Mouse (Mus musculus): Measurements from ENCODE around the gene Rhebl1. TPM values are rescaled to one million over a fixed set of nuclear protein-coding genes. Genes with fewer than 3 reads are reported as not detected.
"Not testable (repeated sequence)": the region's sequence is repeated elsewhere in the genome, so short reads cannot be mapped to it uniquely, and the experiment has no call there.

Rhebl1 gene
- 37.2 and 38.7 TPM in 2 replicates for polyA plus RNA-seq (2015; fragmentation: Nextera tagmentation; extraction: Ambion mirVana)

GRCm38 (mm10) chr15:98893940-98894745 is at the start of gene Rhebl1:
Rhebl1 (minus strand) TSS chr15:98894540.
- Histone ChIP-seq H3K4me2 (ENCODE audit: low read length) (peak within 1 kb of the TSS; percentile 85), H3K9me3 (replicated peaks; ENCODE audit: control insufficient read depth, low read length, poor library complexity, severe bottlenecking) (no peaks in the 10 kb centered on the region), H3K36me3 (ENCODE audit: control insufficient read depth, insufficient read depth, low read length) (no peaks in the 10 kb centered on the region), H3K4me1 (ENCODE audit: control insufficient read depth, insufficient read depth, low read length) (peaks cover 30% of the 10 kb centered on the region), H3K27ac (ENCODE audit: low read length) (no peak within 1 kb of the TSS), H3K4me3 (ENCODE audit: low read depth, low read length) (peak within 1 kb of the TSS; percentile 54), H3K9ac (ENCODE audit: low read depth, low read length) (peak within 1 kb of the TSS; percentile 57), H3K27me3 (ENCODE audit: control insufficient read depth, insufficient read depth, low read depth, low read length) (peaks cover 55% of the 10 kb centered on the region)
- peak; percentile 42; the same call in 1 of the 2 replicates for ATAC-seq
- WGBS = under 1% methylated on average over 77 of the region's 77 CpGs

- H3K9me3 ChIP-seq (replicated peaks; ENCODE audit: control insufficient read depth, low read length, poor library complexity, severe bottlenecking) = no peaks in the 10 kb centered on the region
- no peak overlapping the region for H3K9ac ChIP-seq (ENCODE audit: low read depth, low read length)
- WGBS = 83% methylated on average over 4 of the region's 4 CpGs
- no peak overlapping the region for H3K4me2 ChIP-seq (ENCODE audit: low read length)
- ATAC-seq = no peak
- peaks cover 12% of the 10 kb centered on the region for H3K4me1 ChIP-seq (ENCODE audit: control insufficient read depth, insufficient read depth, low read length)
- no peaks in the 10 kb centered on the region for H3K27me3 ChIP-seq (ENCODE audit: control insufficient read depth, insufficient read depth, low read depth, low read length)
- H3K27ac ChIP-seq (ENCODE audit: low read length) = no peak overlapping the region
- H3K36me3 ChIP-seq (ENCODE audit: control insufficient read depth, insufficient read depth, low read length) = no peaks in the 10 kb centered on the region
- no peak overlapping the region for H3K4me3 ChIP-seq (ENCODE audit: low read depth, low read length)
These were observed 48.8 kb upstream of the Rhebl1 start for GRCm38 (mm10) chr15:98943133-98943532.

GRCm38 (mm10) chr15:98942081-98942480 is 47.7 kb upstream of the Rhebl1 start:
- H3K9ac ChIP-seq (ENCODE audit: low read depth, low read length) = no peak overlapping the region
- ATAC-seq = no peak

GRCm38 (mm10) chr15:98941539-98941938 is 47.2 kb upstream of the Rhebl1 start:
- H3K27ac ChIP-seq (ENCODE audit: low read length) = no peak overlapping the region
- H3K9me3 ChIP-seq (replicated peaks; ENCODE audit: control insufficient read depth, low read length, poor library complexity, severe bottlenecking) = no peaks in the 10 kb centered on the region
- no peak overlapping the region for H3K4me2 ChIP-seq (ENCODE audit: low read length)
- H3K9ac ChIP-seq (ENCODE audit: low read depth, low read length) = no peak overlapping the region
- no peaks in the 10 kb centered on the region for H3K27me3 ChIP-seq (ENCODE audit: control insufficient read depth, insufficient read depth, low read depth, low read length)
- no peak overlapping the region for H3K4me3 ChIP-seq (ENCODE audit: low read depth, low read length)
- no peak for ATAC-seq
- no peaks in the 10 kb centered on the region for H3K4me1 ChIP-seq (ENCODE audit: control insufficient read depth, insufficient read depth, low read length)
- WGBS = 88% methylated on average over 2 of the region's 2 CpGs
- no peaks in the 10 kb centered on the region for H3K36me3 ChIP-seq (ENCODE audit: control insufficient read depth, insufficient read depth, low read length)

More at GRCm38 (mm10) chr15:98942081-98942480, 47.7 kb upstream of the Rhebl1 start:
- Histone ChIP-seq H3K36me3 (ENCODE audit: control insufficient read depth, insufficient read depth, low read length) (no peaks in the 10 kb centered on the region), H3K27ac (ENCODE audit: low read length) (no peak overlapping the region), H3K9me3 (replicated peaks; ENCODE audit: control insufficient read depth, low read length, poor library complexity, severe bottlenecking) (no peaks in the 10 kb centered on the region), H3K4me3 (ENCODE audit: low read depth, low read length) (no peak overlapping the region), H3K4me2 (ENCODE audit: low read length) (no peak overlapping the region), H3K27me3 (ENCODE audit: control insufficient read depth, insufficient read depth, low read depth, low read length) (no peaks in the 10 kb centered on the region), H3K4me1 (ENCODE audit: control insufficient read depth, insufficient read depth, low read length) (peaks cover 2% of the 10 kb centered on the region)
- 70% methylated on average over 4 of the region's 4 CpGs for WGBS

GRCm38 (mm10) chr15:98940816-98941215 is 46.5 kb upstream of the Rhebl1 start:
- Histone ChIP-seq H3K27me3 (ENCODE audit: control insufficient read depth, insufficient read depth, low read depth, low read length) (no peaks in the 10 kb centered on the region), H3K4me1 (ENCODE audit: control insufficient read depth, insufficient read depth, low read length) (peaks cover 1% of the 10 kb centered on the region), H3K4me2 (ENCODE audit: low read length) (no peak overlapping the region), H3K4me3 (ENCODE audit: low read depth, low read length) (no peak overlapping the region), H3K36me3 (ENCODE audit: control insufficient read depth, insufficient read depth, low read length) (no peaks in the 10 kb centered on the region), H3K9me3 (replicated peaks; ENCODE audit: control insufficient read depth, low read length, poor library complexity, severe bottlenecking) (no peaks in the 10 kb centered on the region), H3K9ac (ENCODE audit: low read depth, low read length) (no peak overlapping the region), H3K27ac (ENCODE audit: low read length) (no peak overlapping the region)
- no peak for ATAC-seq
- 47% methylated on average over 10 of the region's 10 CpGs for WGBS

- Histone ChIP-seq H3K27me3 (ENCODE audit: control insufficient read depth, insufficient read depth, low read depth, low read length) (no peaks in the 10 kb centered on the region), H3K36me3 (ENCODE audit: control insufficient read depth, insufficient read depth, low read length) (peaks cover 8% of the 10 kb centered on the region; the same call in 1 of the 2 replicates), H3K4me2 (ENCODE audit: low read length) (peak within 1 kb of the TSS; percentile 98), H3K9ac (ENCODE audit: low read depth, low read length) (peak within 1 kb of the TSS; percentile 93), H3K27ac (ENCODE audit: low read length) (peak within 1 kb of the TSS; percentile 99), H3K9me3 (replicated peaks; ENCODE audit: control insufficient read depth, low read length, poor library complexity, severe bottlenecking) (no peaks in the 10 kb centered on the region), H3K4me1 (ENCODE audit: control insufficient read depth, insufficient read depth, low read length) (peaks cover 22% of the 10 kb centered on the region), H3K4me3 (ENCODE audit: low read depth, low read length) (peak within 1 kb of the TSS; percentile 79)
- ATAC-seq = peak; percentile 95
- under 1% methylated on average over 45 of the region's 58 CpGs for WGBS
These were observed 40.0 kb upstream of the Rhebl1 start, which contains the start of gene Tuba1b for GRCm38 (mm10) chr15:98934217-98934839. Tuba1b (minus strand) TSS chr15:98934565.

- Histone ChIP-seq H3K36me3 (ENCODE audit: control insufficient read depth, insufficient read depth, low read length) (peaks cover 8% of the 10 kb centered on the region; the same call in 1 of the 2 replicates), H3K9ac (ENCODE audit: low read depth, low read length) (peak overlapping the region; percentile 93), H3K4me1 (ENCODE audit: control insufficient read depth, insufficient read depth, low read length) (peaks cover 24% of the 10 kb centered on the region), H3K9me3 (replicated peaks; ENCODE audit: control insufficient read depth, low read length, poor library complexity, severe bottlenecking) (no peaks in the 10 kb centered on the region), H3K4me2 (ENCODE audit: low read length) (peak overlapping the region; percentile 98), H3K27me3 (ENCODE audit: control insufficient read depth, insufficient read depth, low read depth, low read length) (no peaks in the 10 kb centered on the region), H3K4me3 (ENCODE audit: low read depth, low read length) (peak overlapping the region; percentile 79), H3K27ac (ENCODE audit: low read length) (peak overlapping the region; percentile 99)
- WGBS = under 1% methylated on average over 35 of the region's 35 CpGs
- ATAC-seq = peak; percentile 84
These were observed 39.5 kb upstream of the Rhebl1 start for GRCm38 (mm10) chr15:98933833-98934216.

GRCm38 (mm10) chr15:98933004-98933671 is 38.8 kb upstream of the Rhebl1 start:
- H3K27me3 ChIP-seq (ENCODE audit: control insufficient read depth, insufficient read depth, low read depth, low read length); H3K36me3 ChIP-seq (ENCODE audit: control insufficient read depth, insufficient read depth, low read length); H3K9me3 ChIP-seq (replicated peaks; ENCODE audit: control insufficient read depth, low read length, poor library complexity, severe bottlenecking): not testable (repeated sequence)
- 8% methylated on average over 8 of the region's 9 CpGs for WGBS
- peak; percentile 33; the same call in 1 of the 2 replicates for ATAC-seq
- H3K4me3 ChIP-seq (ENCODE audit: low read depth, low read length) = peak overlapping the region; percentile 79
- peak overlapping the region; percentile 99 for H3K27ac ChIP-seq (ENCODE audit: low read length)
- peak overlapping the region; percentile 93 for H3K9ac ChIP-seq (ENCODE audit: low read depth, low read length)
- H3K4me2 ChIP-seq (ENCODE audit: low read length) = peak overlapping the region; percentile 98
- peaks cover 29% of the 10 kb centered on the region for H3K4me1 ChIP-seq (ENCODE audit: control insufficient read depth, insufficient read depth, low read length)
